Mouse (Mus musculus) kidney, embryonic 16.5 days (tissue): ENCODE results near the gene Kcnk2. TPM values are rescaled to one million over a fixed set of nuclear protein-coding genes. Genes with fewer than 3 reads are reported as not detected.

Experiments
- ATAC-seq: fragments of 200-750 bp; cut with Nextera tagmentation; 2 replicates; pipeline ENCODE4 v1.8.0; 2017; ENCODE audit warnings: moderate TSS enrichment; ENCODE audit not compliant: low FRiP score, low TSS enrichment
- H3K27ac ChIP-seq: fragments of 300-500 bp; sonication (generic); 2 replicates; pipeline ENCODE4 v1.5.1; 2014; ENCODE audit warnings: low read length
- H3K27me3 ChIP-seq: fragments of 300-500 bp; sonication (generic); 2 replicates; pipeline ENCODE4 v1.6.1; 2014; ENCODE audit warnings: low read length, control low read depth, mixed read lengths; ENCODE audit not compliant: insufficient read depth
- H3K36me3 ChIP-seq: fragments of 300-500 bp; sonication (generic); 2 replicates; pipeline ENCODE4 v1.6.1; 2014; ENCODE audit warnings: low read length, control low read depth, mixed read lengths; ENCODE audit not compliant: insufficient read depth
- H3K4me1 ChIP-seq: fragments of 300-500 bp; sonication (generic); 2 replicates; pipeline ENCODE4 v1.6.1; 2014; ENCODE audit warnings: low read length, control low read depth, mixed read lengths; ENCODE audit not compliant: insufficient read depth
- H3K4me2 ChIP-seq: fragments of 300-500 bp; sonication (generic); replicated peaks from 2 replicates; pipeline ENCODE4 v1.6.1; 2014; ENCODE audit warnings: low read depth, low read length
- H3K4me3 ChIP-seq: fragments of 300-500 bp; sonication (generic); 2 replicates; pipeline ENCODE4 v1.5.1; 2014; ENCODE audit warnings: mild to moderate bottlenecking, low read length
- H3K9ac ChIP-seq: fragments of 300-500 bp; sonication (generic); replicated peaks from 2 replicates; pipeline ENCODE4 v1.6.1; 2014; ENCODE audit warnings: low read length
- H3K9me3 ChIP-seq: fragments of 300-500 bp; sonication (generic); 2 replicates; pipeline ENCODE4 v1.6.1; 2016; ENCODE audit warnings: low read length, control low read depth
- WGBS: fragments of 180-500 bp; shearing (Covaris S2); extraction: QIAGEN DNeasy Blood & Tissue Kit; methylation state at CpG from one replicate; pipeline ENCODE4 v1.1.7; 2014; 5-methylcytosine and 5-hydroxymethylcytosine counted together
- polyA plus RNA-seq: library from polyadenylated mRNA; unstranded; fragments of >200 nt; fragmentation: Nextera tagmentation; extraction: Ambion mirVana; gene quantifications from 2 replicates; pipeline ENCODE4 v1.2.1, GENCODE M21; 2015

The Kcnk2 gene
- polyA plus RNA-seq, 1 experiment from 2014 or later: 1.9 TPM

DNA sequence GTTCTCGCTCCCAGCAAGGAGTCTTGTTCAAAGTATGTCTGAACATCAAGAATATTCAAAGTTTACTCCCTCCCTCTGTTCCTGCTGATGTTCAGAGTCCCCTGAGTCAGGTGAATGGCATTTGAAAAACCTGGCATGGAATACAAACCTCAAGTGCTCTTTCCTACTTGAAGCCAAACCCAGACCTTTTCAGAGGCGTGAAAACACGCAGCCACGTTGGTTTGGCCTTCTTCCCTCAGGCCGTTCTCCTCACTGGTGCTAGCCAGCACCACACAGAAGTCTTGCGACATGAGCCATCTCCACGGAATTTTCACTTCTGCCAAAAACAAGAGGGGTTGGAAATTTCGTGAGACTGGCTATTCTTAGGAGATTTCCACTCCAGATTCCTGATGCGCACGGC is 3.1 kb upstream of the Kcnk2 start:
- WGBS: 84% methylated on average over 10 of the region's 10 CpGs
- no peak overlapping the region for H3K27ac ChIP-seq
- H3K4me1 ChIP-seq: peaks cover 12% of the 10 kb centered on the region
- no peaks in the 10 kb centered on the region for H3K27me3 ChIP-seq
- H3K36me3 ChIP-seq: no peaks in the 10 kb centered on the region
- H3K9me3 ChIP-seq: no peaks in the 10 kb centered on the region
- no peak overlapping the region for H3K4me3 ChIP-seq
- H3K4me2 ChIP-seq: no peak overlapping the region
- ATAC-seq: no peak
- H3K9ac ChIP-seq: no peak overlapping the region

DNA sequence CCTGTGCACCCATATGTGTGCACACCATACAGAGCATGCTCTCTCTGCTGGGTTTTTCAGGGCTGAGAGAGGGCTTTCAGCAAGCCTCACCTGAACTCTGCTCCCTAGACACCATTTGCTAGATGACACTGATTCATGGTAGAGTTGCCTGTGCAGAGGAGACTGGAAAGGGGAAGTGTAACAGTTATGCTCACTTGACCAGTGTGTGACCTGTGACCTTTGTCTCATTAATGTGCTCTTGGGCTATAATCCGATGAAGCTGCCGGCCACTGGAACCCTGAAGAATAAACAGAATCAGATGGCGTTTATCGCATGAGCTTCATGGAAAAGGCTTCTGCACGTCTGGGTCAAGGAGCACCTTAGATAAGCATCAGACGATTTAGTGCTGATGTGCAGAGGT is 1.5 kb upstream of the Kcnk2 start:
- no peaks in the 10 kb centered on the region for H3K36me3 ChIP-seq
- no peak overlapping the region for H3K4me2 ChIP-seq
- H3K4me3 ChIP-seq: no peak overlapping the region
- ATAC-seq: 0 out of 2 replicates have a peak, but pooled peaks have one; percentile 16
- peaks cover 12% of the 10 kb centered on the region for H3K4me1 ChIP-seq
- no peaks in the 10 kb centered on the region for H3K9me3 ChIP-seq
- WGBS: 19% methylated on average over 6 of the region's 6 CpGs
- 0 out of 2 replicates have a peak, but pooled peaks cover 2% of the 10 kb centered on the region for H3K27me3 ChIP-seq
- H3K9ac ChIP-seq: no peak overlapping the region
- no peak overlapping the region for H3K27ac ChIP-seq

DNA sequence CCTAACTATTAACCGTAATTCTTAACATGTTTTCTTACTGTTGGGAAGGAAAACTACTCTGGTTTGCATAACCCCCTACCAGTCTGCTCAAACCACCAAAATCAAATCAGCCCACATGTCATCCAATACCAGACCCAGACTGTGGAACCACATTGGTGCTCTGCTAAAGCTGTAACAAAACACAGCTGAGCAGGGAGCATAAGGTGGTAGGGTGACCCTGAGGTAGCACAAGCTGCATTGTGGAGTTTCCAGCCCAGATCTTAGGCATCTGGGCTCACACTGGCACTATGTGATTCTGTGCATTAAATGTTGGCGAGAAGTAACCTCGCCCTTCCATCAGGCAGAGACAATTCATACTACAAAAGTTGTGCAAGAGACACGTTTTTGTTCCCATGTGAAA is 1.1 kb upstream of the Kcnk2 start:
- peaks cover 12% of the 10 kb centered on the region for H3K4me1 ChIP-seq
- WGBS: 44% methylated on average over 4 of the region's 4 CpGs

DNA sequence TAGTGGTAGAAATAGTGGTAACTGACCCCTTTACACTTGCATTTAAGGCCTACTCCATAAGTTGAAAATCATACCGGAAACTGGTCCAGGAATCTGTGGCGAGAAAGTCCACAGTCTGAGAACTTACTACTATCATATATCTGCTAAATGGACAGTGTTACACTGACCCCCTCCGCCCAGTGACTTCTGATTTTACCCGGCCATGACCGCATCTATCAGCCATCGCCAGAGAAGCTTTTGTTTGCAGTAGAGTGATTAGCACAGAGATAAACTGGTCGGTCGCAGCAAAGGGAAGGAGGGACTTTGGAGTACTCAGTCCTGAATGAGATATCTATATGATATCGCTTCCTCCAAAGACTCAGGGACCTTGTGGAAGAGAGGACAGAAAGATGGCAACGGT is 15.2 kb downstream of the Kcnk2 start:
- no peaks in the 10 kb centered on the region for H3K9me3 ChIP-seq
- no peaks in the 10 kb centered on the region for H3K36me3 ChIP-seq
- H3K27me3 ChIP-seq: no peaks in the 10 kb centered on the region; the same call in 1 of the 2 replicates
- 71% methylated on average over 10 of the region's 10 CpGs for WGBS
- H3K27ac ChIP-seq: no peak overlapping the region
- H3K9ac ChIP-seq: no peak overlapping the region
- ATAC-seq: no peak
- H3K4me1 ChIP-seq: no peaks in the 10 kb centered on the region
- H3K4me2 ChIP-seq: no peak overlapping the region
- H3K4me3 ChIP-seq: no peak overlapping the region

More for the DNA sequence above, 1.1 kb upstream of the Kcnk2 start:
- ATAC-seq: peak; percentile 83
- Histone ChIP-seq H3K9me3 (no peaks in the 10 kb centered on the region), H3K4me3 (no peak overlapping the region), H3K27me3 (0 out of 2 replicates have a peak, but pooled peaks cover 2% of the 10 kb centered on the region), H3K9ac (no peak overlapping the region), H3K36me3 (no peaks in the 10 kb centered on the region), H3K27ac (no peak overlapping the region), H3K4me2 (no peak overlapping the region)

- H3K9ac ChIP-seq: no peak overlapping the region
- no peak overlapping the region for H3K4me3 ChIP-seq
- no peaks in the 10 kb centered on the region; the same call in 1 of the 2 replicates for H3K27me3 ChIP-seq
- 76% methylated on average over 2 of the region's 2 CpGs for WGBS
- ATAC-seq: no peak
- no peaks in the 10 kb centered on the region for H3K9me3 ChIP-seq
- no peak overlapping the region for H3K27ac ChIP-seq
- no peaks in the 10 kb centered on the region for H3K4me1 ChIP-seq
- H3K36me3 ChIP-seq: no peaks in the 10 kb centered on the region
- H3K4me2 ChIP-seq: no peak overlapping the region
Measured at GRCm38 (mm10) chr1:189386141-189386540, 15.9 kb downstream of the Kcnk2 start.

DNA sequence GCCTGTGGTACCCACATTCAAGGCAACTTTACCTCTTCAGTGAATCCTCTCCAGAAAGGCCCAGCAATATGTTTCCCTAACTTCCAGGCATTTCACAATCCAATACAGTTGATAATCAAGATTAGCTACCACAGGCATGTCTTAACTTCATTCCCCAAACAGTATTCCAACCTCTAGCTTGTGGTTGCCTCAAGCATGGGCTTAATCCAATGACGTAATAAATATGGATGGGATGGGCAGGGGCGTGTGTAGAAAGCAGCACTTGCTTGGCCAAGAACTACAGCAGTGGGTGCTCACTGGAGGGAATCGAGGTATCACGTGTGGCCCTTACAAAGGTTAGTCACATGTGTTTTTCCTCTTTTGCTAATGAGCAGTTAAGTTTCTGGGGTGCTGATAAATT is 34.4 kb downstream of the Kcnk2 start:
- no peak overlapping the region for H3K4me3 ChIP-seq
- H3K9ac ChIP-seq: no peak overlapping the region
- WGBS: 73% methylated on average over 4 of the region's 4 CpGs
- H3K9me3 ChIP-seq: no peaks in the 10 kb centered on the region
- H3K36me3 ChIP-seq: no peaks in the 10 kb centered on the region
- no peak overlapping the region for H3K27ac ChIP-seq
- no peak for ATAC-seq
- no peaks in the 10 kb centered on the region for H3K4me1 ChIP-seq
- no peak overlapping the region for H3K4me2 ChIP-seq
- H3K27me3 ChIP-seq: no peaks in the 10 kb centered on the region

DNA sequence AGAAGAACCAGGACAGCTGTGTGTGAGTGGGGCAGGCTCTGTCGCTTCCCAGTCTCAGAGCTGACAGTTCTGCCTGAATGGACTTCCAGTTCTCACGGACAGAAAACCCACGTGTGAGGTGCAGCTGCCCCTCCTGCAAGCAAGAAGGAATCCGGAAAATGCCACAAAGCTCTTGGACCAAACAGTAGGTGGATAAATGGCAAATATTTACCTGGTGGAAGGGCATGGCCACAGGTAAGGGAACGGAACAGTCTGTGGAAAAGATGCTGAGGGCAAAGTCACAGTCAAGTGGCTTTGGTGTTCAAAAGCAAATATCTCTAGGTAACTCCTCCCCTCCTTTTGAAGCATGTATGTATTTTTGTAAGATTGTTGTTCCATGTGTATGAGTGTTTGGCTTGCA is 37.9 kb downstream of the Kcnk2 start:
- H3K36me3 ChIP-seq: no peaks in the 10 kb centered on the region
- no peak overlapping the region for H3K9ac ChIP-seq
- H3K4me2 ChIP-seq: no peak overlapping the region
- H3K4me1 ChIP-seq: no peaks in the 10 kb centered on the region
- WGBS: 42% methylated on average over 5 of the region's 5 CpGs
- no peak overlapping the region for H3K27ac ChIP-seq
- no peaks in the 10 kb centered on the region for H3K27me3 ChIP-seq
- H3K9me3 ChIP-seq: no peaks in the 10 kb centered on the region
- H3K4me3 ChIP-seq: no peak overlapping the region
- 0 out of 2 replicates have a peak, but pooled peaks have one; percentile 23 for ATAC-seq

DNA sequence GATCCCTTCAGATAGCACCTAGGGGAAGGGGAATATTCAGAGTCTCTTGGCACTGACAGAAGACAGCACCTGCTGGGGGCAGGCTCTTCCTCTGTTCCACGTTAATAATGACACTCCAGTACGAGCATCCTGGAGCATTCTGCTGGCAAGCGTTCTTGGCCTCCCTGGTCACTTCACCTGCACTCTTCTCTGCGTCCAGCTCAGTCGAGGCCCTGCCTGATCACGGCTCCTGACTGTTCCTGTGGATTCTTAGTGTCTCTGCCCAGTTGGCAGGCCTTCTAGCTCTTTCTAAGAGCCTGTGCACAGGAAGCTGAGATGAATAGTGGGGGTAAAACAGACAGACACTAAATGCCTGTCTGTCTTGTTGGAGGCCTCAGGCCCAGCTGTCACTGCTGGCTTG is 39.5 kb downstream of the Kcnk2 start:
- Histone ChIP-seq H3K4me3 (no peak overlapping the region), H3K9me3 (no peaks in the 10 kb centered on the region), H3K4me2 (no peak overlapping the region), H3K4me1 (no peaks in the 10 kb centered on the region), H3K27ac (no peak overlapping the region), H3K36me3 (no peaks in the 10 kb centered on the region), H3K27me3 (no peaks in the 10 kb centered on the region), H3K9ac (no peak overlapping the region)
- ATAC-seq: no peak
- 72% methylated on average over 6 of the region's 6 CpGs for WGBS

GRCm38 (mm10) chr1:189359699-189360098 is 42.4 kb downstream of the Kcnk2 start:
- no peaks in the 10 kb centered on the region for H3K27me3 ChIP-seq
- no peaks in the 10 kb centered on the region for H3K9me3 ChIP-seq
- no peak overlapping the region for H3K9ac ChIP-seq
- no peak for ATAC-seq
- no peaks in the 10 kb centered on the region for H3K36me3 ChIP-seq
- H3K4me2 ChIP-seq: no peak overlapping the region
- H3K27ac ChIP-seq: no peak overlapping the region
- no peaks in the 10 kb centered on the region for H3K4me1 ChIP-seq
- 84% methylated on average over 4 of the region's 4 CpGs for WGBS
- no peak overlapping the region for H3K4me3 ChIP-seq

DNA sequence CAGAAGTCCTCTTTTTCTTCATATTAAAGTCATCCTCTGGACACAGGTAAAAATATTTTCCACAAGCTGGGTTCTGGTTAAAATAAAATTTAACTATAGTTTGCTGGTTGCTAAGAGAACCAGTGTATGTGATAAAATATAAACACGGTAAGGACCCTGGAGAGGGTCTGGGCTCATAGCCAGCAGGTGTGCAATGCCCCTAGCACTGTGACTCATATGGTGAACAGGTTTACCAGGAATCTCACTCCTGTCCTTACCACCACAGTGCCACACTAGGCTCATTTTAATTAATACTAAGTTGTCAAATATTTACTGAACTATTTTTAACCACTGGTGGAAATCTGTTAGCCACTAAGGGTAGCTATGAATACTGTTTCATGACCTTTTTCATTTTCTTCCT is 48.2 kb downstream of the Kcnk2 start:
- Histone ChIP-seq H3K4me2 (no peak overlapping the region), H3K9me3 (peaks cover 4% of the 10 kb centered on the region; the same call in 1 of the 2 replicates), H3K36me3 (no peaks in the 10 kb centered on the region), H3K4me3 (no peak overlapping the region), H3K4me1 (no peaks in the 10 kb centered on the region), H3K27ac (no peak overlapping the region), H3K27me3 (no peaks in the 10 kb centered on the region), H3K9ac (no peak overlapping the region)
- ATAC-seq: no peak
- 83% methylated on average over 1 of the region's 1 CpGs for WGBS
